Mouse (Mus musculus) heart, embryonic 14.5 days (tissue): ENCODE results near the gene Sox5. TPM values are rescaled to one million over a fixed set of nuclear protein-coding genes. Genes with fewer than 3 reads are reported as not detected.

ENCODE experiments used
- ATAC-seq: fragments of 200-750 bp; cut with Nextera tagmentation; 2 replicates; pipeline ENCODE4 v1.8.0; 2017; ENCODE audit warnings: low read depth, moderate TSS enrichment; ENCODE audit not compliant: insufficient number of reproducible peaks, insufficient read depth, low FRiP score
- H3K27ac ChIP-seq, 2 experiments: fragments of 200-500 bp in 1 of 2; fragments of 300-500 bp in 1 of 2; sonication (generic) in 1 of 2; replicated peaks in 1 of 2; 2 replicates each; pipeline ENCODE4 v1.5.1; 2012 to 2014; ENCODE audit warnings: low read depth in 2 of 2, low read length in 2 of 2, control low read depth in 1 of 2, mild to moderate bottlenecking in 1 of 2, mixed read lengths in 1 of 2; ENCODE audit not compliant: control insufficient read depth in 1 of 2, insufficient read depth in 1 of 2
- H3K27me3 ChIP-seq: fragments of 300-500 bp; sonication (generic); 2 replicates; pipeline ENCODE4 v1.6.1; 2014; ENCODE audit warnings: mild to moderate bottlenecking, low read length, control low read depth; ENCODE audit not compliant: control insufficient read depth, insufficient read depth
- H3K36me3 ChIP-seq: fragments of 300-500 bp; sonication (generic); 2 replicates; pipeline ENCODE4 v1.6.1; 2014; ENCODE audit warnings: mild to moderate bottlenecking, control low read depth, low read length, mixed read lengths; ENCODE audit not compliant: control insufficient read depth, insufficient read depth
- H3K4me1 ChIP-seq, 2 experiments: fragments of 200-500 bp in 1 of 2; fragments of 300-500 bp in 1 of 2; sonication (generic) in 1 of 2; 2 replicates each; pipeline ENCODE4 v1.6.1; 2012 to 2014; ENCODE audit warnings: low read length in 2 of 2, control low read depth in 1 of 2, mixed read lengths in 1 of 2; ENCODE audit not compliant: control insufficient read depth in 2 of 2, insufficient read depth in 2 of 2
- H3K4me2 ChIP-seq: fragments of 300-500 bp; sonication (generic); 2 replicates; pipeline ENCODE4 v1.6.1; 2014; ENCODE audit warnings: mild to moderate bottlenecking, low read length
- H3K4me3 ChIP-seq, 2 experiments: fragments of 200-500 bp in 1 of 2; fragments of 300-500 bp in 1 of 2; sonication (generic) in 1 of 2; 2 replicates each; pipeline ENCODE4 v1.5.1; 2012 to 2014; ENCODE audit warnings: low read length in 2 of 2, mild to moderate bottlenecking in 2 of 2, control low read depth in 1 of 2, low read depth in 1 of 2, moderate library complexity in 1 of 2; ENCODE audit not compliant: control insufficient read depth in 1 of 2, insufficient read depth in 1 of 2
- H3K9ac ChIP-seq: fragments of 300-500 bp; sonication (generic); 2 replicates; pipeline ENCODE4 v1.6.1; 2014; ENCODE audit warnings: mild to moderate bottlenecking, low read length
- H3K9me3 ChIP-seq: fragments of 300-500 bp; sonication (generic); 2 replicates; pipeline ENCODE4 v1.6.1; 2016; ENCODE audit warnings: low read length, control low read depth; ENCODE audit not compliant: control insufficient read depth
- WGBS: fragments of 180-500 bp; shearing (Covaris S2); extraction: QIAGEN DNeasy Blood & Tissue Kit; methylation state at CpG from one replicate; pipeline ENCODE4 v1.1.7; 2014; 5-methylcytosine and 5-hydroxymethylcytosine counted together
- polyA plus RNA-seq: library from polyadenylated mRNA; unstranded; fragments of >200 nt; fragmentation: Nextera tagmentation; extraction: Ambion mirVana; gene quantifications from 2 replicates; pipeline ENCODE4 v1.2.1, GENCODE M21; 2014

Gene Sox5
- polyA plus RNA-seq, 1 experiment from 2014 or later = 10.6 TPM

GRCm38 (mm10) chr6:144648896-144649295 is 132.9 kb downstream of the Sox5 start:
- WGBS = 58% methylated on average over 9 of the region's 9 CpGs
- H3K27me3 ChIP-seq = no peaks in the 10 kb centered on the region
- H3K36me3 ChIP-seq = no peaks in the 10 kb centered on the region
- H3K4me3 ChIP-seq = no peak overlapping the region
- peaks cover 4 to 9% of the 10 kb centered on the region in 2 experiments for H3K4me1 ChIP-seq
- H3K4me2 ChIP-seq = no peak overlapping the region
- no peaks in the 10 kb centered on the region for H3K9me3 ChIP-seq
- ATAC-seq = no peak
- no peak overlapping the region for H3K27ac ChIP-seq
- no peak overlapping the region for H3K9ac ChIP-seq

GRCm38 (mm10) chr6:144648124-144648591 is 133.6 kb downstream of the Sox5 start:
- 10% methylated on average over 4 of the region's 4 CpGs for WGBS
- Histone ChIP-seq H3K27me3 (no peaks in the 10 kb centered on the region), H3K27ac (no peak overlapping the region), H3K9me3 (no peaks in the 10 kb centered on the region), H3K4me1 (peaks cover 4 to 9% of the 10 kb centered on the region in 2 experiments), H3K4me3 (no peak overlapping the region), H3K36me3 (no peaks in the 10 kb centered on the region), H3K9ac (no peak overlapping the region), H3K4me2 (no peak overlapping the region)
- no peak for ATAC-seq

GRCm38 (mm10) chr6:144646331-144646730 is 135.4 kb downstream of the Sox5 start:
- Histone ChIP-seq H3K4me1 (peaks cover 6 to 9% of the 10 kb centered on the region in 2 experiments), H3K4me3 (no peak overlapping the region), H3K4me2 (no peak overlapping the region), H3K36me3 (no peaks in the 10 kb centered on the region), H3K27ac (no peak overlapping the region), H3K27me3 (no peaks in the 10 kb centered on the region), H3K9me3 (no peaks in the 10 kb centered on the region), H3K9ac (no peak overlapping the region)
- no peak for ATAC-seq
- 74% methylated on average over 3 of the region's 3 CpGs for WGBS

- Histone ChIP-seq H3K36me3 (no peaks in the 10 kb centered on the region), H3K27me3 (no peaks in the 10 kb centered on the region), H3K27ac (no peak overlapping the region), H3K9me3 (no peaks in the 10 kb centered on the region), H3K4me2 (no peak overlapping the region), H3K4me1 (peaks cover 6 to 9% of the 10 kb centered on the region in 2 experiments), H3K4me3 (no peak overlapping the region), H3K9ac (no peak overlapping the region)
- 72% methylated on average over 4 of the region's 4 CpGs for WGBS
- ATAC-seq = no peak
These were observed 136.0 kb downstream of the Sox5 start for GRCm38 (mm10) chr6:144645796-144646195.

- WGBS = 50% methylated on average over 4 of the region's 4 CpGs
- Histone ChIP-seq H3K4me2 (no peak overlapping the region), H3K36me3 (no peaks in the 10 kb centered on the region)
These were observed 137.1 kb downstream of the Sox5 start for GRCm38 (mm10) chr6:144644711-144645110.

GRCm38 (mm10) chr6:144643601-144644000 is 138.2 kb downstream of the Sox5 start:
- Histone ChIP-seq H3K27me3 (no peaks in the 10 kb centered on the region), H3K9me3 (no peaks in the 10 kb centered on the region), H3K36me3 (no peaks in the 10 kb centered on the region), H3K4me3 (no peak overlapping the region), H3K27ac (no peak overlapping the region), H3K4me2 (no peak overlapping the region), H3K4me1 (peaks cover 4 to 9% of the 10 kb centered on the region in 2 experiments), H3K9ac (no peak overlapping the region)
- WGBS = 80% methylated on average over 5 of the region's 5 CpGs
- ATAC-seq = no peak

More at GRCm38 (mm10) chr6:144644711-144645110, 137.1 kb downstream of the Sox5 start:
- no peak overlapping the region for H3K4me3 ChIP-seq
- peaks cover 4 to 9% of the 10 kb centered on the region in 2 experiments for H3K4me1 ChIP-seq
- H3K9ac ChIP-seq = no peak overlapping the region
- no peaks in the 10 kb centered on the region for H3K9me3 ChIP-seq
- H3K27ac ChIP-seq = no peak overlapping the region
- H3K27me3 ChIP-seq = no peaks in the 10 kb centered on the region
- no peak for ATAC-seq

GRCm38 (mm10) chr6:144641888-144642287 is 139.9 kb downstream of the Sox5 start:
- Histone ChIP-seq H3K27ac (no peak overlapping the region), H3K27me3 (no peaks in the 10 kb centered on the region), H3K4me1 (peaks cover 0 to 2% of the 10 kb centered on the region in 2 experiments; a peak in 1 of 4 replicates), H3K36me3 (no peaks in the 10 kb centered on the region), H3K4me2 (no peak overlapping the region), H3K9ac (no peak overlapping the region), H3K9me3 (no peaks in the 10 kb centered on the region), H3K4me3 (no peak overlapping the region)
- no peak for ATAC-seq
- WGBS = 44% methylated on average over 5 of the region's 5 CpGs

- H3K27me3 ChIP-seq = no peaks in the 10 kb centered on the region
- no peak overlapping the region for H3K9ac ChIP-seq
- peaks cover 0 to 2% of the 10 kb centered on the region in 2 experiments; a peak in 1 of 4 replicates for H3K4me1 ChIP-seq
- no peak overlapping the region for H3K4me2 ChIP-seq
- ATAC-seq = no peak
- 55% methylated on average over 3 of the region's 3 CpGs for WGBS
- no peak overlapping the region for H3K27ac ChIP-seq
- H3K36me3 ChIP-seq = no peaks in the 10 kb centered on the region
- H3K9me3 ChIP-seq = no peaks in the 10 kb centered on the region
- H3K4me3 ChIP-seq = no peak overlapping the region
These were observed 141.2 kb downstream of the Sox5 start for GRCm38 (mm10) chr6:144640591-144640990.
